Mouse (Mus musculus) cortical plate, adult 2 months (tissue): Measurements from ENCODE around the gene Ppp1r37. TPM values are rescaled to one million over a fixed set of nuclear protein-coding genes. Genes with fewer than 3 reads are reported as not detected.

Experiments used
- H3K27ac ChIP-seq: fragments of 200-500 bp; 2 replicates; pipeline ENCODE4 v1.5.1; 2012; ENCODE audit warnings: low read length, control low read depth, inconsistent platforms; ENCODE audit not compliant: insufficient read depth
- H3K4me1 ChIP-seq: fragments of 200-500 bp; 2 replicates; pipeline ENCODE4 v1.6.1; 2011; ENCODE audit warnings: low read length; ENCODE audit not compliant: control insufficient read depth, insufficient read depth
- H3K4me3 ChIP-seq: fragments of 200-500 bp; 2 replicates; pipeline ENCODE4 v1.5.1; 2011; ENCODE audit warnings: mild to moderate bottlenecking, low read length, control low read depth; ENCODE audit not compliant: insufficient read depth
- CTCF ChIP-seq: fragments of 200-500 bp; IDR thresholded peaks from 2 replicates; pipeline ENCODE4 v1.5.1; 2011; ENCODE audit warnings: mild to moderate bottlenecking, control low read depth, low read length; ENCODE audit not compliant: insufficient read depth; ENCODE audit errors: extremely low read depth
- POLR2A ChIP-seq: fragments of 200-500 bp; IDR thresholded peaks from 2 replicates; pipeline ENCODE4 v1.6.1; 2011; ENCODE audit warnings: mild to moderate bottlenecking, low read length, control low read depth; ENCODE audit not compliant: insufficient read depth; ENCODE audit errors: extremely low read depth
- polyA plus RNA-seq: library from polyadenylated mRNA; depleted of rRNA; stranded (reverse); fragments of >200 nt; gene quantifications from 2 replicates; pipeline ENCODE4 v1.2.3, GENCODE M21; 2012

Ppp1r37 gene
- polyA plus RNA-seq, 1 experiment, result 152 TPM

- Histone ChIP-seq H3K4me3 (no peak overlapping the region), H3K27ac (no peak overlapping the region), H3K4me1 (peaks cover 13% of the 10 kb centered on the region)
- TF ChIP-seq CTCF (no peak), POLR2A (no peak)
Measured at GRCm38 (mm10) chr7:19542155-19542691, 20.7 kb downstream of the Ppp1r37 start.

DNA sequence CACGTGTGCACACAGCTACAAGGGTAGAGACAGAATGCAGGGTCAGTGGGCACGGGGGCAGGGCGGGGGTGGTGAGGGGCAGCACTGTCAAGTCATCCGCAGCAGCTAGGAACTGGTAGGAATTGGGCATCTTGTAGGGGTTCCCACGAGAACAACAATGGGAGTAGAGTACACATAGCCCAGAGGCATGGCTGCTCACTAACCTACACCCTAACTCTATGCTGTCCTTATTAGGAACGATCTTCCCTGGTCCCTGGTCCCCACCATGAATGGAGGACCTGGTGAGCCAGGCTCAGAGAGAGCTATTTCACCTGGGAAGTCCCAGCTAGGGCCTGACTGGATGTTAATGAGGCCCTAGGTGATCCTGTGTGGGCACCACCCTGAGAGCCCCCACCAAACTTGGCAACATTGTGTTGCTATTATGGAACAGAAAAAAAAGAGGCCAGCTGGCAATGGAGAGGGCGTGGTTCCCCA lies 21.2 kb downstream of the Ppp1r37 start:
- TF ChIP-seq POLR2A, result no peak
- TF ChIP-seq CTCF, result no peak
- H3K4me3 ChIP-seq, result no peak overlapping the region
- H3K4me1 ChIP-seq, result peaks cover 11% of the 10 kb centered on the region
- H3K27ac ChIP-seq, result no peak overlapping the region

DNA sequence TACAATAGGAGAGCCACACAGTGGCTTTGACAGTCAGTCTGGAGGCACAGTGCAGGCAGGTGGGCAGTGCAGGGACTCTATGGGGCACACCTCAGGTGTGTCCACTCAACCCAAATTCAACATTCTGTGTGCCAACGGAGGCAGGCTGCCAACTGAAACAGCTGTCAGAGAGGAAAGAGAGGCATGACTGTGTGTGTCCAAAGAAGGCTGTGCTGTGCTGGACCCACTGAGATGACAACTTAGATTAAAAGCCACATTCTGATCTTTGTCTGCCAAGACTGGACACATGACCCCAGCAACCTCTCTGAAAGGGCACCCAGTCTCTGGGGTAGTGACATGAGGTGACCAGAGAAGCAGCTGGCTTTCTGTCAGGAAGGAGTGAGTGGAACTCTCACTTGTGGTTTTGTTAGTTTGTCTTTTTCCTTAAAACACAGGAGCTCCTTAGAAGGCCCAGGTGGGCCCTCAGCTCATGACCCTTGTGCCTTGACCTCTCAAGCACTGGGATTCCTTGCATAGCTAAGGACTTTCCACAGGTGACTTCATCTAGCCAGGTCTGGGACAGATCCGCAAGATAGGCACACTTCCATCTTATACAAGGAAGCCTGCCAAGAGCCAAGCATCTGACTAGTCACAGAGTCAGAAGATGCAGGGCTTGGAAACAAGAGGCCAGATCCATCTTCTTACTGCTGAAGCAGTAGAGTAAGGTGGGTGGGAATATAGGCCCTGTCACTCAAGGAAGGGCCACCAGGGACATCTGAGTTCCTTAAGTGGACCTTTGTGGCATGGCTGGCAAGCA lies 21.9 kb downstream of the Ppp1r37 start:
- H3K27ac ChIP-seq, result no peak overlapping the region
- TF ChIP-seq POLR2A, result no peak
- TF ChIP-seq CTCF, result no peak
- H3K4me3 ChIP-seq, result no peak overlapping the region
- H3K4me1 ChIP-seq, result peaks cover 8% of the 10 kb centered on the region

DNA sequence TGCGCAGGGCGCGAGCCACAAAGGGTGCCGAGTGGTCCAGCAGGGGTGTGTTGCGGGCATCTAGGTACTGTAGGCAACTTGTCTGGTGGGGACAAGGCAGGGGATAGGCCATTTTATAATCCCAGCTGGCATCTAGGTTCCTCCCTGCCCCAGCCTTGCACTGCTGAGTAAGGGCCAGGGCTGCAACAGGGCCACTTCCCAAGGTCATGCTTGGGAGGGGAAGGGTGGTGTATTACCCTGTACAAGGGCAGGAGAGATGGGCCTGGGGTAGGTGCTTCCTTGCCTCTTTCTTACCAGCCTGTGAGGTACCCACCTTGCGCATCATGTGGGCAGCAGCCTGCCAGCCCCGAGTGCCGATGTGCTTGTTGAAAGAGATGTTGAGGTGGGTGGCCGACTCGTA lies 28.2 kb downstream of the Ppp1r37 start:
- TF ChIP-seq POLR2A, result no peak
- no peak for TF ChIP-seq CTCF
- Histone ChIP-seq H3K27ac (no peak overlapping the region), H3K4me3 (no peak overlapping the region)

GRCm38 (mm10) chr7:19532240-19532639 lies 30.6 kb downstream of the Ppp1r37 start:
- H3K4me1 ChIP-seq, result no peaks in the 10 kb centered on the region
- TF ChIP-seq POLR2A, result no peak
- no peak for TF ChIP-seq CTCF
- no peak overlapping the region for H3K27ac ChIP-seq
- H3K4me3 ChIP-seq, result no peak overlapping the region

More for the DNA sequence above, 28.2 kb downstream of the Ppp1r37 start:
- no peaks in the 10 kb centered on the region for H3K4me1 ChIP-seq

- H3K4me3 ChIP-seq, result no peak overlapping the region
- TF ChIP-seq POLR2A (no peak), CTCF (no peak)
Measured at GRCm38 (mm10) chr7:19531077-19531476, 31.8 kb downstream of the Ppp1r37 start.

GRCm38 (mm10) chr7:19525105-19525481 lies 37.8 kb downstream of the Ppp1r37 start:
- Histone ChIP-seq H3K4me3 (no peak overlapping the region), H3K27ac (no peak overlapping the region), H3K4me1 (no peaks in the 10 kb centered on the region)
- TF ChIP-seq POLR2A (no peak), CTCF (no peak)

More at GRCm38 (mm10) chr7:19531077-19531476, 31.8 kb downstream of the Ppp1r37 start:
- Histone ChIP-seq H3K27ac (no peak overlapping the region), H3K4me1 (no peaks in the 10 kb centered on the region)

DNA sequence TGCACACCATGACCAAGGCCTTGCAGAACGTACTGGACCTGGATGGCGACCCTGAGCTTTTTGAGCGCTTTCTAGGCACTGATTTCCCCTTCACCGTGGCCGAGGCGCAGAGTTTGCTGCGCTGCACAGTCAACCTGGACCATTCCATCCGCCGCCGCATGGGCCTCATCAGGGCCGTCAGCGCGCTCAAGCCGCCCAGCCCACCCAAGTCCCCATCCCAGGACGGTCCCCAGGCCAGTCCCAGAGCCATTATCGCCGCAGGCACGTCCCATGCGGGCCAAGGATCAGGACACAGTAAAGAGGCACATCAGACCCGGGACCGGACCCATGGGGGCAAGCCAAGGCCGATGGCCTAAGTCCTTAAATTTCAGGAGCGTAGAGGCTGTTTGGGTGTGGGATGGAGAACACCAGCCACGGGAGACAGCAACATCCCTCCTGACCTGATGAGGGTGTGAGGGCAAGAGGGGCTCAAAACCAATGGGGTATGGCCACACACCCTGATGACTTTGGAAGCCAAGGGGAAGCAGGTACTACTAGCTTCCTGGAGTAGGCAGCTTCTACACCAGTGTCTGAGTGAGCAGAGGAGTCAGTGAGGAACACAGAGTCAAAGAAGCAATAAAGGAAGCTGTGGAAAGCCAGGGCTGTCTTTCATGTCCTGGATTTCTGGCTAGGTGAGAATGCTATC lies 38.3 kb downstream of the Ppp1r37 start:
- Histone ChIP-seq H3K27ac (no peak overlapping the region), H3K4me3 (peak overlapping the region; percentile 22; the same call in 1 of the 2 replicates)

DNA sequence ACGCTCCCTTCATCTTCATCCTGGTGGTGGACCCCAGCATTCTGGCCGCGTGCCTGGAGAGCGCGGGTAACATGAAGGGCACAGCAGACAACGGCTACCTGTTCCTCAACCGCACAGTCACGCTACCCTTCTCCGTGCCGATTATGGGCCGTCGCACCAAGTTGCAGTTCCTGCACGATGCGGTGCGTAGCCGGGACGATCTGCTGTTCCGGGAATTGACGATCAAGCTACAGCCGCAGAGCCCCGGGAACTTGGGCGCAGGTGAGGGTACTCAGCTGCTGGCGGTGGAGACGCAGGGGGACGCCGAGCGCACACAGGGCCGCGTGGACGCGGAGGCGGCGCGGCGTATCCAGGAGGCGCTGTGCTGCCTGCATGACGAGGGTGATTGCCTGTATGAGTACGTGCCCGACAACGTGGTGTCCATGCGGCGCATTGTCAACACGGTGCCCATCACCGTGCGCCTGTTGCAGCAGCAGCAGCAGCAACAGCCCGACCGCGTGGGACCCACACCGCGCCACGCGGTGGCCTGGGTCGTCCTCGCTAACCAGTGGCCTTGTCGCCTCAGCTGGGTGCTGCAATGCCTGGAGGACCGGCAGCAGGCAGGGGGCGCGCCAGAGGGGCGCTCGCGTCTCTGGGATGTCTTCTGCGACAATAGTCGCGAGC lies 39.0 kb downstream of the Ppp1r37 start:
- TF ChIP-seq POLR2A, result no peak
- peak; percentile 34; the same call in 1 of the 2 replicates for TF ChIP-seq CTCF
- peak overlapping the region; percentile 22; the same call in 1 of the 2 replicates for H3K4me3 ChIP-seq
- no peak overlapping the region for H3K27ac ChIP-seq
- H3K4me1 ChIP-seq, result no peaks in the 10 kb centered on the region

More for the DNA sequence above, 38.3 kb downstream of the Ppp1r37 start:
- TF ChIP-seq POLR2A (no peak), CTCF (no peak)
- H3K4me1 ChIP-seq, result no peaks in the 10 kb centered on the region

GRCm38 (mm10) chr7:19523017-19523756 lies 39.7 kb downstream of the Ppp1r37 start:
- no peaks in the 10 kb centered on the region for H3K4me1 ChIP-seq
- H3K4me3 ChIP-seq, result peak overlapping the region; percentile 22
- H3K27ac ChIP-seq, result no peak overlapping the region
- TF ChIP-seq POLR2A, result no peak
